Mouse (Mus musculus) stomach, adult 2 months (tissue): ENCODE measurements around the gene Arhgap32. TPM values are rescaled to one million over a fixed set of nuclear protein-coding genes. Genes with fewer than 3 reads are reported as not detected.

ENCODE experiments used
- polyA plus RNA-seq: library from polyadenylated mRNA; depleted of rRNA; stranded (reverse); fragments of >200 nt; gene quantifications from 2 replicates; pipeline ENCODE4 v1.2.3, GENCODE M21; 2012; rRNA removed

The Arhgap32 gene
- polyA plus RNA-seq, result 3.4 and 4.5 TPM in 2 replicates

DNA sequence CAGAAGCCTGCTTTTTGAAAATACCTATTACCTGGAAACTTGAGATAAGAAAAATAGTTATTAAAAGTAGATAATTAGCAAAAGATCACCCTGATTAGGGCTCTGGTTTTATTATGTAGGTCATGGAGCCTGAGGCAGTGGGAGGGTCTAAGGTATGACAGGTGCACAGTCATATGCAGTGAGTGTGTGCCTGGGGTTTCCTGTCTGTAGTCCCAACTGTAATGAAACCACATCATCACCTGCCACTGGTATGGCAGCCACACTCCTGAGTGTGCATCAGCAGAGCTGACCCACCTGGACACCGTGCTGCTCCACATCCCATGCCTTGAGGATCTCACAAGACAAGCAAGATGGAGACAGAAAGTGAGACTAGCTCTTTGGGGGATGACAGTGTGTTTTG is at the start of gene Arhgap32:
Gene Arhgap32, plus strand, starts transcription at position 351 of the 400 bp plus-strand sequence.

Other genes starting within 250 kb of the Arhgap32 start
- 18.1 and 36.7 TPM in 2 replicates for gene Barx2, start 202.7 kb upstream of the Arhgap32 start, polyA plus RNA-seq
- 0.03 TPM in 1 of 2 replicates, not detected in the other for gene Kcnj5, start 228.2 kb downstream of the Arhgap32 start, polyA plus RNA-seq